Mouse (Mus musculus): ENCODE measurements around the gene Atf1. TPM values are rescaled to one million over a fixed set of nuclear protein-coding genes. Genes with fewer than 3 reads are reported as not detected.

The Atf1 gene
- 48.5 and 56.8 TPM in 2 replicates for polyA plus RNA-seq (2012; rRNA removed; ENCODE audit: low replicate concordance)

DNA sequence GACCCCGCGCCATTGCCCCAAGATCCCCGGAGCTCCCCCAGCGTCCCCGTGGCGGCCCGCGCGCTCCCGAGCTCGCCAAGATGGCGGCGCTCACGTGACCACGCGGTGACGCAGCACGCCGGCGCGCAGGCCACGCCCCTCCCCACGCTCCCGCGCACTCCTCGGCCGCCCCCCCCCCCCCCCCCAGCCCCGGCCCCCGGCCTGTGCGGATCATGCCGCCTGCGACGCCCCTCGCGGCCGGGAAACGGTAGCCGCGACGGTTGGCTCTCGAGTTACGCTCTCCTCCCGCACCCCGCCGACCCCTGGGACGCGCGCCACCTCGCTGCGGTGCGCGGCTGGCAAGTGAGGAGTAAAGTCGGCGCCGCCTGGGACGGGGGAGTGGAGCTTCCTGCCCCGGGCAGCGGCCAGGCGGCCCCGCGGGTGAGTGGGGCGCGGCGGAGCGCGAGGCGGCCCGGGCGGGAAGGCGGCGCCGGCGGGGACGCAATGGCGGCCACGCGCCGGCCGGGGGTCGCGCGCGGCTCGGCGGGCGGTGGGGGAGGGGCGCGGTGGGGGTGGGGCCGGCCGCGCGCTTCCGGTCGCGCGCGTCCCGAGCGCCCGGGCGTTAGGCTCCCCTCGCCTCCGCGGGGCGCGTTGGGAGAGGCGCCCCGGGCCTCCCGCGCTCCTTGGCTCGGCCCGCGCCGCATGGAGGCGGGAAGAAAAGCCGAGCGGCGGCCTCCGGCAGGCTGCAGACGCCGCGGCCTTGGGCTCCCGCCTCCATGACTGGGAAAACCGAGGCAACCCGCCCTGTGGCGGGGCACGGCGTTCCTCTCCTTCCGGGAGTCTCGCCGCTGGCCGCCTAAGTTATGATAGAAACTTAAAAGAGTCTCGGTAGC, at the start of gene Atf1:
Gene Atf1, plus strand, starts transcription at position 157 of the 872 bp plus-strand sequence.

DNA sequence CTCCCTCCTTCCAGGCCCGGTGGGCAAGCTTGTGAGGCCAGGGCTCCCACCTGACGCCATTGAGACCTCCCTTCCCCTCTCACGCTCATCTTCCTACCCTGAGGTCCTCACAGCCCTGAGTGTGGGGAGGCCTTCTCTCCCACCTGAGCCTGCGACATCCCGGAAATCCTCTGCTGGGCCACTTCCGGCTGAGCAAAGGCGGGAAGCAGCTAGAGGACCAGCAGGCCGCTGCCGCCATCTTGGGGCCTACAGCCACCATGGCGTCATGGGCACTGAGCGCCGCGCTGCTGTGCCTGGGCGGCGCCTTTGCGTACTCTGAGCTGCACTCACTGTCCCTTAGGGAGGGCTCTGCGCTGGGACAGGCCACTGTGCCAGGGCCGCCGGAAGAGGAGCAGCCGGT, 53.0 kb downstream of the Atf1 start, which contains the start of gene Tmprss12:
Gene Tmprss12, plus strand, starts transcription at position 212 of the 400 bp plus-strand sequence.

DNA sequence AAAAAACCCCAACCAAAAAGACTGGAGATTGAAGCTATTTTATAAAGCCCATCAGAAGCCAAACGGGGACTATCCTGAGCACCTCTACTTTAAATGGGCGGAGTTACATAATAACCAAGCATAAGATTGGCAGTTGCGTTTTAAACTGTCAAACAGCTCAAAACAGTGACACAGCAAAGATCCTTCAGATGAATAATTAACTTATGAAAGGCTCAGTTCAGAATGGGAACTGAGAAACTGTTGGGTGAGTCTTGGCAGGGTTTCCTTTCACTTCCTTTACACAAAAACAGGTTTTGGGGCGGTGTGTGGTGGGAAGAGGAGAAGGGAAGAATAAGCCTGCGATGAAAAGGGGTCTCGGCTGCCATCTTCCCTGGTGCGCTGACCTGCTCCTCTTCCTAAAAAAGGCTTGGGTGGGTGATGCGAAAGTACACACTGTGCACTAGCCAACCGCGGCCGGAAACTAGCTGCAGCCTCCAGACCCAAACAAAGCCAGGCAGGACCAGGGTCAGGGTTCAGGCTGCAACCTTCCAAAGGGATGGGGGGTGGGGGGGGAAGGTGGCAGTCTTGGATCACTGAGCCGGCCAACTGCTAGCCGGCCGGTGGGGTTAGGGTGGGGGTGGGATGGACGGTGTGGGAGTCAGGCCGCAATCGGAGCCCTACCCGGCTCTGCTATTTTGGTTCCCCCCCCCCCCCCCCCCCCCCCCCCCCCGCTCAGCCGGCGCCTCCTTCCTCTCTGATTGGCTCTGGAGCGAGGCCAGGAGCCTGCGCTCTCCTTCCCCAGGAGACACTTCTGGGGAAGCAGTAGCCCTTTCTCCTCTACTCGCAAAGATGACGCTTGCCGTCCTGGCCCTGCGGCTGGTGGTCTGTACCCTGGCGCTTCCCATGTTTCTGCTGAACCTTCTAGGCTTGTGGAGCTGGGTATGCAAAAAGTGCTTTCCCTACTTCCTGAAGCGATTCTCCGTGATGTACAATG, 76.7 kb downstream of the Atf1 start, which contains the start of gene Mettl7a1:
Gene Mettl7a1, plus strand, starts transcription at position 122 of the 973 bp plus-strand sequence.

Other genes starting within 250 kb of the Atf1 start
- 9.6 and 12.4 TPM in 2 replicates for gene Dip2b, start 189.2 kb upstream of the Atf1 start, polyA plus RNA-seq (2012; rRNA removed; ENCODE audit: low replicate concordance)
- not detected in 2 replicates for gene Tmprss12, start 53.0 kb downstream of the Atf1 start, polyA plus RNA-seq (2012; rRNA removed; ENCODE audit: low replicate concordance)
- gene Mettl7a1, start 76.3 kb downstream of the Atf1 start, polyA plus RNA-seq (2012; rRNA removed; ENCODE audit: low replicate concordance), result 156 and 205 TPM in 2 replicates
- gene Mettl7a3, start 107.1 kb downstream of the Atf1 start, polyA plus RNA-seq (2012; rRNA removed; ENCODE audit: low replicate concordance), result 0.48 TPM in 1 of 2 replicates, not detected in the other
- 0.10 TPM in 1 of 2 replicates, not detected in the other for gene Methig1, start 125.3 kb downstream of the Atf1 start, polyA plus RNA-seq (2012; rRNA removed; ENCODE audit: low replicate concordance)
- not detected in 2 replicates for gene Mettl7a2, start 125.4 kb downstream of the Atf1 start, polyA plus RNA-seq (2012; rRNA removed; ENCODE audit: low replicate concordance)
- not detected in 2 replicates for gene Higd1c, start 136.7 kb downstream of the Atf1 start, polyA plus RNA-seq (2012; rRNA removed; ENCODE audit: low replicate concordance)
- not detected in 2 replicates for gene Gm5475, start 194.3 kb downstream of the Atf1 start, polyA plus RNA-seq (2012; rRNA removed; ENCODE audit: low replicate concordance)
- gene Slc11a2, start 197.3 kb downstream of the Atf1 start, polyA plus RNA-seq (2012; rRNA removed; ENCODE audit: low replicate concordance), result 38.9 and 55.0 TPM in 2 replicates
- 92.1 and 133 TPM in 2 replicates for gene Letmd1, start 241.2 kb downstream of the Atf1 start, polyA plus RNA-seq (2012; rRNA removed; ENCODE audit: low replicate concordance)